Mouse (Mus musculus) granulocyte monocyte progenitor cell, adult 5-6 weeks (primary cell): ENCODE results near the gene Glipr1l2. TPM values are rescaled to one million over a fixed set of nuclear protein-coding genes. Genes with fewer than 3 reads are reported as not detected.
A peak's percentile ranks its signal among the peaks of the same experiment; 100 is the strongest.
"Not testable (repeated sequence)": the region's sequence is repeated elsewhere in the genome, so short reads cannot be mapped to it uniquely, and the experiment has no call there.

ENCODE experiments used
- ATAC-seq: replicated peaks from 2 replicates; pipeline ENCODE4 v1.8.0; 2016; ENCODE audit warnings: mild to moderate bottlenecking, moderate TSS enrichment, inconsistent platforms; ENCODE audit not compliant: poor library complexity, severe bottlenecking
- total RNA-seq, 2 experiments: library from RNA; stranded (forward) in 1 of 2; stranded (reverse) in 1 of 2; fragments of 200-712, 200-1000 nt in 1 of 2; fragments of >200 nt in 1 of 2; fragmentation: Nextera tagmentation in 1 of 2; gene quantifications; 2 replicates each; pipeline ENCODE4 v1.2.3; 2014 to 2017

Glipr1l2 gene
- not detected in 2 replicates for total RNA-seq (2014; fragmentation: Nextera tagmentation)
- total RNA-seq (2017), result not detected in 2 replicates

DNA sequence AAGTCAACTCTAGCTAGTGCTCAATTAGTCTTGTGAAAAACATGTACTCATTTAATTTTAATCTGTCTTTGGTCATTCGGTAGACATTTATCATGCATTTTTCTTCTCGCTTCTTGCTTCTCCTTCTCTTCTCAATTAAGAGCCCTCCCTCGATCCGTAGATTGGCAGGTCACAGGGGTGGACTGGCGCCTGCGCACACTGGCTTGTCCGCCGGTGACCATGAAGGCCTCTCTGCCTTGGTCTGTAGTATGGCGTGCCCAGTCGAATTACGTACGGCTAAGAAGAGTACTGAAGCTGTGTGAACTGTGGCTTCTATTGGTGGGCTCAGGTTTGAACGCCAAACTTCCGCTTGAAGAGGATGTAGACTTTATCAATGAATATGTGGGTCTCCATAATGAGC lies at the start of gene Glipr1l2:
TSS of gene Glipr1l2 (plus strand) at position 198 of the 400 bp plus-strand sequence.
- ATAC-seq, result no peak

DNA sequence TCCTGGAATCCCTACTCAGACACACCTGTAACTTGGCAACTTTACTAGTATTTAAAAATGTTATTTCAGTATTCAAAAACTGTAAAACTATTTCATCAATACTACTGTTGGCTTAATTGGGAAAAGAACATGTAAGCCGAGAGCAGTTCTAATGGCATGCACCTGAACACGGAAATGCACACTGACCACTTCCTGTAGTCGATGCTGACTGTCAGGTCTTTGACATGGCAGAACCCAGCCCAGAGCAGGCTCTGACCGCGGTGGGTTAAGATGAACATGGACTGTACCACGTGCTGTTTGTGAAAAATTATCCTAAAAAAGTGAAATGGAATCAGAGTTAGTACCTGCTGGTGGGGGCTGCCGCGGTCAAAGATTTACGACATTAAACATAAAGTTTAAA lies 39.6 kb upstream of the Glipr1l2 start:
- peak; percentile 67 for ATAC-seq

DNA sequence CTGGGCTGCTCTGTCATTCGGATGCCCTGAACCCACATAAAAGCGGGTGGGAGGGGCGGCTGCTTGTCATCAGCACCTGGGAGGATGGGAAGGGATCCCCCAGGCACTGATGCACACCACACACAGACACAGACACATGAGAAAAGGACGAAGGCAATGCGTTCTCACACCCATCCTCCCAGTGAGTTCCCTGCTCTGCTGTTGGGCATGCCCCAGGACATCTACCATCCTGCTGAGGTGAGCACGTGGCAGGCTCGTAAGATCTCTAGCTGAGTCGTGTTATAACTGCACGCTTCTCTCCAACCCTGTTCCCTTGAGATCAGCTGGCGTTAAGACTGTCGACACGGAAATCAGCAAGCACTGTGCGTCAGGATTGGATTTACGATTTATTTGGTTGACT lies 38.9 kb upstream of the Glipr1l2 start:
- not testable (repeated sequence) for ATAC-seq

DNA sequence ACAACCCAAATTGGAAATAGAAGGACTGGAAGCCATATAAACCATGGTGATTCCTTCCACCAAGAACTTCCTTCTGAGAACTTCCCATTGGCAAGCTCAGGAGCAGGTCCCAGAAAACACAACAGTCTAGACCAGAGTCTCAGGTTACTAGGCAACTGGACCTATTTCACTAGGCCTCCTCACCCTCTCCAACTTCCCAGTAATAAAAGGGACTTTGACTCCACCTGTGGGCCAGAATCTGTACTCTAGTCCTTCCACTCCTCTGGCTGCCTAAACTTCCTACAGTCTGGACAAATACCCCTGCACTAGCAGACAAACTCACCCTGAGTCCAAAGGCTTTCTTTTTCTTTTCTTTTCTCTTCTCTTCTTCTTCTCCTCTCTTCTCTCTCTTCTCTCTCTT lies 31.9 kb upstream of the Glipr1l2 start:
- peak; percentile 96 for ATAC-seq

DNA sequence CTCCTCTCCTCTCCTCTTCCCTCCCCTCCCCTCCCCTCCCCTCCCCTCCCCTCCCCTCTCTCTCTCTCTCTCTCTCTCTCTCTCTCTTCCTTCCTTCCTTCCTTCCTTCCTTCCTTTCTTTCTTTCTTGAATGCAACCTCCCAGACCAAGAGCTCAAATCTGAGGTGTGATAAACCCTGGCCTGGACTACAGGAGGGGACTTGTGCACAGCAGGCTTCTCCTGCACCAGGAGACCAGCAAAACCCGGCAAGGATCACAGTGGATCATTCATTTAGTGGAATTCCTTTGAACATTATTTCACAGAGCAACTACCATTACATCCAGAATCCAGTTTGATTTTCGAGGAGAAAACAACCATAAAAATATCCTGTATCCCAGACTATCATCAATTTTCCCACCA lies 31.2 kb upstream of the Glipr1l2 start:
- ATAC-seq, result peak; percentile 90

DNA sequence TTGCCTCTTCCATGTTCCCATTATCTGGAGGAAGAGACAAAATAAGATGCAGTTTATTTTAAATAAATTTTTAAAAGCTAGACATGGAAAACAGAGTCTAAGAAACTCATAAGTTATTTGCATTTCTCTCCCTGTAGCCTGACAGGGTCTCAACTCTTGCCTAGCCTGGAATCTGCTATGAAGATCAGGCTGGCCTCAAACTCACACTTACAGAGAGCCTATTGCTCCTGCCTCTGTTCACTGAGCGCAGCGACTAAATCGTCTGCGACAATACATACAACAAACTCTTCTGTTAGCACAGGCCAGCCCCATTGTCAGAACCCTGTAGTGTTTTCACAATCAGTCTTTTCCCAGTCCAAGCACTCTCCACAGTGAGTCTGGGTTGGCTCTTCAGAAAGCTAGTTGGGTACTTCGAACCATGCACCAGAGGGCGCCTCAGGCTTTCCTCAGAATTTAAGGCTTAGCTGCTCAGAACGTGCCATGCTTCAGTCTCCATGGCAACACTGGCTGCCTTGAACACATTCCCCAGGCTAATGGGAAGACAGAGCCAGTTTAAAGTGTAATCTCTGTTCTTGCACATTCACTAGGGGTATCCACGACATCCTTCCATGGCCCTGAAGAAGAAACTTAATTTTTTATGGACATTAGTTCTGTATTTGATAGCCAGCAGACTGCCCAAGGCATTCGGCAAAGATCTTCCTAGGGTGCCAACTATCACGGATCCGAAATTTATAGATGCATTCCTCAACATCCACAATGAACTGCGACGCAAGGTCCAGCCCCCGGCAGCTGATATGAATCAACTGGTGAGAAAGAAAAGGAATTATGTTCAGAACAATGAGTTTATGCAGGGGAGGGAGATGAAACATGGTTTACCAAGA lies 23.2 kb upstream of the Glipr1l2 start, which contains the start of gene Glipr1l1:
TSS of gene Glipr1l1 (plus strand) at position 488 of the 881 bp plus-strand sequence.
- peak; percentile 99 for ATAC-seq

DNA sequence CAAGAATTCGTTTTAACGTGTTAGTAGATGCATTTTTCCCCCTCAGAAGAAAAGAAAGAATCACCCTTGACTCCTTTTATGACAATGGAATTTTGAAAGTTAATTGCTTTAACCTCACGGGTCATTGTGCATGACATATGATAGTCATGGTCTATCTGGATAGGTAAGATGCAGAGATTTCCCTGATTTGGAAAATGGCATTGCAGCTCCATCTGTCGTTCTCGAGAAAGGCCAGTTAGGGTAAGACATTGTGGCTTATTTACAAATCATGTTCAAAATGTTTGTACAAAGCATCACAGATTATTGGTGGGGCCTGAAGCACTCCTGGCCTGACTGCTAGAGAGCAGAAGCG lies 22.6 kb upstream of the Glipr1l2 start:
- ATAC-seq, result not testable (repeated sequence)

DNA sequence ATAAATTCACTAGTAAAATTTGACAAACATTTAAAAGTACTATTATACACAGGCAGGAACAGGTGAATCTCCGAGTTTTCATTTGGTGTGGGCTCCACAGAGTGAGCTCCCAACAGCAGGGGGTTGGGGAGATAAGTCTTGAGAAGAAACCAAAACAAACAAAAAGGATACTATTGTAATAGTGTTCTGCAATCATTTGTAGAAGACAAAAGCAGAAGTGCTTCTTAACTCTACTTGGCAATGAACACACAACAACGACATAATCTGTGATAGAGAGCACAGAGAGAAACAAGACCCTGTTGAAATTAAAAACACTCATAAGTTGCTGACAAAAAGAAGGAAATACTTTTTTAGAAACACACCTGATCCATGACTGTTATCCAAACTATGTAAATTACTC lies 3.1 kb upstream of the Glipr1l2 start:
- peak; percentile 80 for ATAC-seq

DNA sequence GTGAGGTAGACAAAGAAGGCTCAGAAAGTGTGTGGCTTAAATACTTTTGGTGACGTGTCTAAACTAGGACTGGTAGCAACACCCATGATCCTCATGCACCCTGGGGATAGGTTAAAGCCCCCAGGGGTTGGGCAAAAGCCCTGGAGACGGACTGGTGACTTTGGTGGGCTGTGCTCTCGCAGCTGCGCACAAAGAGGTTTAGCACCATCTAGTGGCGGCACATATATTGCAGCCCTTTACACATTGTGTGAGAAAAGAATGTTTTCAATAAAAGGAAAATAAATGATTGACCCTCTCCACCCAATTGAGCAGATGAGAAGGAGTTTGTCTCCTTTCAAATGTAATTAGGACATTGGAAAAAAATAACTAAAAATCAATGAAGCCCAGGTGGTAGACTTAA lies 22.6 kb downstream of the Glipr1l2 start:
- ATAC-seq, result peak; percentile 56

DNA sequence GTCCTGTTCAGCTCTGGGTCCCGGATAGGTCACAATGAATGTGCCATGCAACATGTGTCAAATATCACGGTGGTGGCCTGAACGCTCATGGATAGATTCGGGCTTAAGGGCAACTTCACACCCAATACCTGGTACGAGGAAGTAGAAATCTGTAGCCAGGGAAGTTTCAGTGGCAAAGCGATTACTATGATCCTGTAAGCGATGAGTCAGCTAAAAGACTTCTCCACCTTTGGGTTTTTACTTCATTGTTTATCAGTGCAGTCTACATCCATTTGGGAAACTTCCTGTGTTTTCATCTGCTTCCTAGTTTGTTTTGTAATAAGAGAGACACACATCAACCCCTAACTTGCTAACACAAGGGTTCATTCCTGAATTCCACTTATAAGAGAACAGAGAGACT lies 27.2 kb downstream of the Glipr1l2 start:
- ATAC-seq, result 0 out of 2 replicates have a peak, but pooled peaks have one; percentile 22

DNA sequence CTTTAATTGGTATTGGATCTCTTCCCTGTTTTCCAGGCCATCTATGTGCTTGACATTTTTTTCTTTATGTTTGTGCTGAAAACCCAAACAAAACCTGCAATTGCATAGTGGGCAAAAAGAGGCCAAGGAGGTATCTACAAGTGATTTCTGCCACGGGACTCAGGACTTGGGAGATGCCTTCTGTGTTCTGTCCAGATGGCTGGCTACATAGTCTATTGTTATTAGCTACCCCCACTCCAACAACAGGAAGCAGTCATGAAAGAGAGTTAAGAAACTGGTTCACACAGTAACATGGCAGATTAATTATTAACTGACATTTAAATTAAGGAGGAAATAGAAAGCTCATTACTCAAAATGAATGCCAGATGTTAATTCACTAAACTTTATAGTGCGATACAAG lies 41.9 kb downstream of the Glipr1l2 start:
- not testable (repeated sequence) for ATAC-seq

DNA sequence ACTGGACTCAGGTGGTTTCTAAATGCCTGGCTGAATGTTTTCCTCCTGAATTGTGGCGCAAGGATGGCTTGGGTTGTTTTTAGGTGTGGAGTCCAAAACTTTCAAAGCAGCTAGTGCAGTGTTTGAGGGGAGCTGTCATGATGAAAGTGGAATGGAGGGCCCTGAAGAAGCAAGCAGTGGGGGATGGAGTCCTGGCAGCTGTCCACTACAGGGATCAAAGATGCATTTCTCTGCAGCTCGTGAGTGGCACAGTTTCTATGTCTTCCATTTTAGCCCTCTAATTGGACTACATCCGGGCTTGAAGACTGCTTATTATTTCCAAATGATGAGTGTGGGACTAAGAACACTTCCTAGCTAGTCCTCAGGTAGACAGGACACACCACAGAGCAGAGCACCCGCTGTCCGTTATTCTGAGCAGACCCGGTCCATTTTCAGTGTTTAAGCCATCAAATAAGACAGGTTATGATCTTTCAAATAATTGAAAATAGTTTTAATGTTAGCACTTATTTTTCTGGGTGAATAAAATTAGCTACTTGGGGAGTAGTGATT lies 44.6 kb downstream of the Glipr1l2 start:
- ATAC-seq, result not testable (repeated sequence)

DNA sequence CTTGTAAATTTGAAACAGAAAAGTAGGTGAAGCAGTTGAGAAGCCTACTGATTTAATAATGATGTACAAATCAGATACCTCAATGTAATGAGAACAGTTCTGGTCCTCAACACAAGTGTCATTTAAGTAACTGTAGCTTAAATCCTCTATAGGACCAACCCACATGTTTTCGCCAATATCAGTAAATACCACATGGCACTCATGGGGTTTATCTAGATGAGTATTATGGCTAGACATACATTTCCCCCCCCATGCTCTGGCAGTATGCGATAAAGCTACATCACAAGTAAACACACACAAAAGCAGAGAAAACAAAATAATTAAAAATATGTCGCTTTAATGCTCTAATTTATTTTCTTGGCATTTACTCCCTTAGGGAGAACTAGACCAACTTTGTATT lies 49.0 kb downstream of the Glipr1l2 start:
- no peak for ATAC-seq

DNA sequence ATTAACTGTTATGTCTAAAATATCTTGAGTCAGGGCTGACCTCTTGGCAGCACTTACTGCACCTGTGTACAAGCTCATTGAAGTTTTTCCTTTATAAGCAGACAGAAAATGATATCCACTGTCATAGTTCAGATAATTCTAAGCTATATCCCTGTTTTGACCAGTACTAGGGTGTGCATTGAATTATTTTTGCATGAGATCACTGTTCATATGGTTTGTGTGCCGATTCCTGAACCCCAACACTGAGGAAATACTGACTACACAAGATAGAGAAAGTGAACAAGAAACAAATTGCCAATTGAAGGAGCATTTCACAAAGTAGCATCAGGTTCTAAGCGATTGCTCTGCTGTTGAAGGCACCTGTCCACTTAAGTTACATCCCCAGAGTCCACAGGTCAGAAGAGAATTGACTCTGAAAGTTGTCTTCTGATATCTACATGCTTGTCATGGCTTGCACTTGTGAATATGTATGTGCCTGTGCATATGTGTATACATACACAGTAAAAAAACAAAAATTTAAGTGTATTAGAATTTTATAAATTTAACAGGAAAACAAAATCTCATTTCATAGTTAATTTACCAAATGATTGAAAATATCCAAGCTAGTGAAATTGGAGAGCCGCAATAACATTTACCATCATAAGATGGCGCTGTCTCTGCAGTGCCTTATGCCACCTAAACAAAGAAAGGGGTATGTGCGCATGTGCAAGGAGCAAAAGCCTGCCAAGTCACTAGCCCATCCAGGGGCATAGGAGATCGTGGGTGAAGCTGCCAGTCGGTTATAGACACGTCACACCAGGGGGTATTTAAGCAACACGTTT lies 55.1 kb downstream of the Glipr1l2 start:
- peak; percentile 75 for ATAC-seq

DNA sequence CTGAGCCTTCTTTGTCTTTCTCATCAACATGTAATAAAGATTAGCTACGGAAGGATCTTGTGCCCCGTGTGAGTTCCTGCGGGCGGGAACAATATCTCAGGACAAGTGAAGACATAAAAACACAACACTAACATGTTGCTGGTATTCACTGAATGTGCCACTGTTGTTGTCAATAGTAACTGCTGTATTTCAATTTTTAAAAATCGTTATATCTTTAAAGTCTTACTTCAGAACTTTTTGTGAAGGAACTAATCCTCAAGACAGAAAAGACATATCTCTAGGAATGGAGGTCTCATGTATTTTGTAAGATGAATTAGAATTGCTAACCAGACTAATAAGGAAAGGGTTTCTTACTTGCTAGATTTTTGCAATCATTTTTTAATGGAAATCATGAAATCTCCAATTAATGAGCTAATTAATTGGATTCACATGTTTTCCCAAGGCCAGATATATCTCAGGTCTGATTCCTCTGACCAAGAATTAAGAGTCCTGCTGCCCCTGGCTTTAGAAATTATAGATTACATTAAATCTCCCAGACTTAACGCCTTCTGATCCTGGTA lies 55.8 kb downstream of the Glipr1l2 start:
- ATAC-seq, result peak; percentile 31; the same call in 1 of the 2 replicates

DNA sequence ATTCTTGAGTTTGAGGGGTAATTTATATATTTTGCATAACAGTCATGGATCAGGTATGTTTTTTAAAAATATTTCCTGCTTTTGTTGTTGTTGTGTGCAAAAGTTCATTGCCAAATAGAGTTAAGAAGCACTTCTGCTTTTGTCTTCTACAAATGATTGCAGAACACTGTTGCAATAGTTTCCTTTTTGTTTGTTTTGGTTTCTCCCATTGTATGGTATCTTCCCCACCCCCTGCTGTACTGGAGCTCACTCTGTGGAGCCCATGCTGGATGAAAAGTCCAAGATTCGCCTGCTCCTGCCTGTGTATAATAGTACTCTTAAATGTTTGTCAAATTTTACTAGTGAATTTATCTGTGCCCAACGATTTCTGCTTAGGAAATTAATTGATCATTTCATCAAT lies 56.7 kb downstream of the Glipr1l2 start:
- ATAC-seq, result peak; percentile 97
